18 mouse cellular contexts compared by ENCODE assay signal in the genomic region with DNA sequence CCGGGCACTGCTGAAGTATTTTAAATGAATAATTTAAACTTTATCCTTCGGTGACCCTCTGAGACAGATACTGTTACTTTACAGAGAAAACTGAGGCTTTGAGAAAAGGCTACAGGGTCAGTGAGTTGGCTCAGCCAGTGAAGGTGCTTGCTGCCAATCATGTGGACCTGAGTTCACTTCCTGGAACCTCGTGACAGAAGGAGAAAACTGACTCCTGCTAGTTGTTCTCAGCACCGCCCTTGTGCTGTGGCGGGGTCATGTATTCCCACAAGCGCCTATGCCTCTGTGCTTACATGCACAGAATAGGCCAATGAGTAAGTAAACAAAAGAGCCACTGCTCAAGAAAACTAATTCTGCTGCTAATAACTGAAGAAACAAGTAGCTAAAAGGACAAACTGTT. TPM values are rescaled to one million over a fixed set of nuclear protein-coding genes. Genes with fewer than 3 reads are reported as not detected.
A peak's percentile ranks its signal among the peaks of the same experiment; 100 is the strongest.
DNase-seq lines count a peak whose midpoint lies in the region; ATAC-seq and TF ChIP-seq lines count a peak whose summit lies in the region.
"Had no signal": no experiment of that assay in that cellular context is flagged by ENCODE, and none has a peak within 500 bp of the region (broad histone marks: within the 10 kb centered on the region; RNA-seq: fewer than 3 reads in every experiment).

No protein-coding gene starts in this region.

- no peak overlapping the region for H3K9ac ChIP-seq in intestine, embryonic 16.5 days (ENCODE audit: low read depth, low read length)
- H3K9ac ChIP-seq in intestine, embryonic 15.5 days = no peak overlapping the region
- no peak overlapping the region for H3K9ac ChIP-seq in kidney, embryonic 16.5 days (replicated peaks; ENCODE audit: low read length)
- H3K9ac ChIP-seq in ES-Bruce4 (ENCODE audit: low read depth, poor library complexity, severe bottlenecking) = no peak overlapping the region
- H3K9ac ChIP-seq: embryonic facial prominence, embryonic 12.5 days; heart, embryonic 12.5 days; hindbrain, embryonic 15.5 days had no signal

- peak; percentile 24 for ATAC-seq in intestine, embryonic 16.5 days
- no peak for ATAC-seq in intestine, embryonic 15.5 days
- ATAC-seq in kidney, embryonic 16.5 days (ENCODE audit: low FRiP score, low TSS enrichment) = no peak
- ATAC-seq: forebrain, embryonic 16.5 days had no signal

- 0 out of 2 replicates have a peak, but pooled peaks have one; percentile 43 for TF ChIP-seq EP300 in ES-Bruce4 (IDR thresholded peaks at IDR 0.05; ENCODE audit: insufficient read depth, low read depth, low read length)

- DNase-seq in kidney, postnatal 25 days = peak; percentile 22 to 51
- peak; percentile 54 for DNase-seq in yolk sac, embryonic 10.5 days (ENCODE audit: low spot score)
- no peak for DNase-seq in cerebellum, adult 9-10 months
- DNase-seq: adrenal gland, postnatal 10 days; cerebellum, adult 11 months; cerebellum, adult 8-10 months; cerebellum, postnatal 25 days; gastrocnemius, postnatal 10 days; heart, postnatal 36 days had no signal

- TF ChIP-seq CTCF in ES-Bruce4 (IDR thresholded peaks at IDR 0.05; ENCODE audit: low read depth, low read length) = no peak

- no peak overlapping the region for H3K4me2 ChIP-seq in intestine, embryonic 16.5 days (ENCODE audit: low read depth, low read length)
- H3K4me2 ChIP-seq in intestine, embryonic 15.5 days (replicated peaks) = no peak overlapping the region
- H3K4me2 ChIP-seq in kidney, embryonic 16.5 days (replicated peaks; ENCODE audit: low read depth, low read length) = no peak overlapping the region
- H3K4me2 ChIP-seq: embryonic facial prominence, embryonic 12.5 days; heart, embryonic 12.5 days; hindbrain, embryonic 15.5 days had no signal

- H3K9me3 ChIP-seq in intestine, embryonic 16.5 days (ENCODE audit: control insufficient read depth, low read length) = no peaks in the 10 kb centered on the region
- no peaks in the 10 kb centered on the region for H3K9me3 ChIP-seq in intestine, embryonic 15.5 days
- no peaks in the 10 kb centered on the region for H3K9me3 ChIP-seq in kidney, embryonic 16.5 days (ENCODE audit: low read length)
- no peaks in the 10 kb centered on the region for H3K9me3 ChIP-seq in ES-Bruce4 (replicated peaks; ENCODE audit: control insufficient read depth, insufficient read depth, low read length, poor library complexity, severe bottlenecking)
- H3K9me3 ChIP-seq: embryonic facial prominence, embryonic 12.5 days; heart, embryonic 12.5 days; hindbrain, embryonic 15.5 days had no signal

- 0 out of 2 replicates have a peak, but pooled peaks cover 1% of the 10 kb centered on the region for H3K4me1 ChIP-seq in intestine, embryonic 16.5 days (ENCODE audit: control insufficient read depth, insufficient read depth, low read length)
- H3K4me1 ChIP-seq in intestine, embryonic 15.5 days (replicated peaks) = 0 out of 2 replicates have a peak, but pooled peaks cover 5% of the 10 kb centered on the region
- peaks cover 7% of the 10 kb centered on the region; the same call in 1 of the 2 replicates for H3K4me1 ChIP-seq in kidney, embryonic 16.5 days (ENCODE audit: insufficient read depth, low read length)
- no peaks in the 10 kb centered on the region for H3K4me1 ChIP-seq in ES-Bruce4 (ENCODE audit: control insufficient read depth, insufficient read depth, low read length)
- H3K4me1 ChIP-seq: embryonic facial prominence, embryonic 12.5 days; heart, embryonic 12.5 days; hindbrain, embryonic 15.5 days had no signal

- no peak overlapping the region for H3K27ac ChIP-seq in intestine, embryonic 16.5 days (ENCODE audit: low read length)
- H3K27ac ChIP-seq in intestine, embryonic 15.5 days = no peak overlapping the region
- H3K27ac ChIP-seq in kidney, embryonic 16.5 days (ENCODE audit: low read length) = no peak overlapping the region
- H3K27ac ChIP-seq in ES-Bruce4 (ENCODE audit: insufficient read depth, low read length) = no peak overlapping the region
- H3K27ac ChIP-seq: embryonic facial prominence, embryonic 12.5 days; hindbrain, embryonic 15.5 days had no signal

- H3K4me3 ChIP-seq in intestine, embryonic 16.5 days (ENCODE audit: low read length) = no peak overlapping the region
- H3K4me3 ChIP-seq in intestine, embryonic 15.5 days (replicated peaks) = no peak overlapping the region
- no peak overlapping the region for H3K4me3 ChIP-seq in kidney, embryonic 16.5 days (ENCODE audit: low read length)
- H3K4me3 ChIP-seq in ES-Bruce4 (ENCODE audit: low read depth, low read length) = no peak overlapping the region
- H3K4me3 ChIP-seq: embryonic facial prominence, embryonic 12.5 days; heart, embryonic 12.5 days; hindbrain, embryonic 15.5 days had no signal

- H3K27me3 ChIP-seq in intestine, embryonic 16.5 days (replicated peaks; ENCODE audit: control insufficient read depth, insufficient read depth, low read length) = no peaks in the 10 kb centered on the region
- H3K27me3 ChIP-seq in intestine, embryonic 15.5 days (replicated peaks) = no peaks in the 10 kb centered on the region
- no peaks in the 10 kb centered on the region for H3K27me3 ChIP-seq in kidney, embryonic 16.5 days (ENCODE audit: insufficient read depth, low read length)
- H3K27me3 ChIP-seq in ES-Bruce4 (ENCODE audit: control insufficient read depth, insufficient read depth, low read length, poor library complexity, severe bottlenecking) = no peaks in the 10 kb centered on the region
- H3K27me3 ChIP-seq: CH12.LX; embryonic facial prominence, embryonic 12.5 days; heart, embryonic 12.5 days; hindbrain, embryonic 15.5 days had no signal

- H3K36me3 ChIP-seq in intestine, embryonic 16.5 days (ENCODE audit: control insufficient read depth, insufficient read depth, low read length) = no peaks in the 10 kb centered on the region
- H3K36me3 ChIP-seq in intestine, embryonic 15.5 days = no peaks in the 10 kb centered on the region
- H3K36me3 ChIP-seq in kidney, embryonic 16.5 days (ENCODE audit: insufficient read depth, low read length) = no peaks in the 10 kb centered on the region
- H3K36me3 ChIP-seq in ES-Bruce4 (ENCODE audit: control insufficient read depth, insufficient read depth, low read length, poor library complexity, severe bottlenecking) = no peaks in the 10 kb centered on the region
- H3K36me3 ChIP-seq: embryonic facial prominence, embryonic 12.5 days; heart, embryonic 12.5 days; hindbrain, embryonic 15.5 days had no signal

- no peak for TF ChIP-seq POLR2A in ES-Bruce4 (IDR thresholded peaks at IDR 0.05; ENCODE audit: insufficient read depth, low read length)

- WGBS in intestine, embryonic 16.5 days = 59% methylated on average over 6 of the region's 6 CpGs
- 67% methylated on average over 6 of the region's 6 CpGs for WGBS in intestine, embryonic 15.5 days
- 71% methylated on average over 6 of the region's 6 CpGs for WGBS in kidney, embryonic 16.5 days

RNA-seq across cellular contexts. Expression of gene Bhlhe40, which starts 17.4 kb away (rescaled TPM):
- 60.7 and 77.0 TPM in 2 replicates for polyA plus RNA-seq in intestine, embryonic 16.5 days (2015; fragmentation: Nextera tagmentation; extraction: Ambion mirVana)
- 46.4 and 50.1 TPM in 2 replicates for polyA plus RNA-seq in intestine, embryonic 15.5 days (2015; fragmentation: Nextera tagmentation; extraction: Ambion mirVana)
- 16.8 and 18.5 TPM in 2 replicates for polyA plus RNA-seq in kidney, embryonic 16.5 days (2015; fragmentation: Nextera tagmentation; extraction: Ambion mirVana)
- 39.2 and 40.3 TPM in 2 replicates for polyA plus RNA-seq in ES-Bruce4 (2011; ENCODE audit: insufficient read depth, insufficient read length, low read depth, missing spikeins)
